Mouse (Mus musculus) stomach, postnatal 0 days (tissue): ENCODE measurements at regions not wholly inside any gene's neighbourhood (a gene's known extent, or its start where the extent isn't known, plus 50 kb on each side); places are given as distances from the start of the nearest gene placed in this dataset.

ENCODE experiments used
- ATAC-seq: fragments of 200-750 bp; cut with Nextera tagmentation; 2 replicates; pipeline ENCODE4 v1.8.0; 2017; ENCODE audit not compliant: low FRiP score, low TSS enrichment
- DNase-seq: peaks from one replicate; pipeline ENCODE4 v3.0.0-alpha.2; 2016; ENCODE audit warnings: low spot score
- H3K27ac ChIP-seq: fragments of 300-500 bp; sonication (generic); replicated peaks from 2 replicates; pipeline ENCODE4 v1.5.1; 2014; ENCODE audit warnings: mild to moderate bottlenecking, control low read depth
- H3K27me3 ChIP-seq: fragments of 300-500 bp; sonication (generic); 2 replicates; pipeline ENCODE4 v1.6.1; 2014; ENCODE audit warnings: low read length; ENCODE audit not compliant: control insufficient read depth, insufficient read depth
- H3K36me3 ChIP-seq: fragments of 300-500 bp; sonication (generic); 2 replicates; pipeline ENCODE4 v1.6.1; 2014; ENCODE audit warnings: low read length, mixed read lengths; ENCODE audit not compliant: control insufficient read depth, insufficient read depth
- H3K4me1 ChIP-seq: fragments of 300-500 bp; sonication (generic); replicated peaks from 2 replicates; pipeline ENCODE4 v1.6.1; 2014; ENCODE audit warnings: antibody characterized with exemption; ENCODE audit not compliant: control insufficient read depth, insufficient read depth
- H3K4me2 ChIP-seq: fragments of 300-500 bp; sonication (generic); replicated peaks from 2 replicates; pipeline ENCODE4 v1.6.1; 2014; ENCODE audit warnings: low read depth, mild to moderate bottlenecking, control low read depth, moderate library complexity
- H3K4me3 ChIP-seq: fragments of 300-500 bp; sonication (generic); 2 replicates; pipeline ENCODE4 v1.5.1; 2014; ENCODE audit warnings: low read depth, low read length, control low read depth
- H3K9ac ChIP-seq: fragments of 300-500 bp; sonication (generic); 2 replicates; pipeline ENCODE4 v1.6.1; 2014; ENCODE audit warnings: mild to moderate bottlenecking, low read length, control low read depth, mixed read lengths
- H3K9me3 ChIP-seq: fragments of 300-500 bp; sonication (generic); 2 replicates; pipeline ENCODE4 v1.6.1; 2016; ENCODE audit warnings: low read length; ENCODE audit not compliant: control insufficient read depth
- CTCF ChIP-seq: IDR thresholded peaks from 2 replicates; pipeline ENCODE4 v1.5.1; 2016; ENCODE audit warnings: antibody characterized with exemption, low read depth, mild to moderate bottlenecking, moderate library complexity
- EP300 ChIP-seq: optimal IDR thresholded peaks from 2 replicates; pipeline ENCODE3; 2016; ENCODE audit warnings: antibody characterized with exemption
- WGBS: fragments of 180-500 bp; shearing (Covaris S2); extraction: QIAGEN DNeasy Blood & Tissue Kit; methylation state at CpG from one replicate; pipeline ENCODE4 v1.1.7; 2014; 5-methylcytosine and 5-hydroxymethylcytosine counted together

GRCm38 (mm10) chr5:126155216-126155880, 623.8 kb downstream of the Tmem132b start:
- 58% methylated on average over 6 of the region's 6 CpGs for WGBS
- Histone ChIP-seq H3K9ac (no peak overlapping the region), H3K27ac (no peak overlapping the region), H3K27me3 (no peaks in the 10 kb centered on the region), H3K4me3 (no peak overlapping the region), H3K9me3 (no peaks in the 10 kb centered on the region), H3K4me1 (no peaks in the 10 kb centered on the region), H3K36me3 (no peaks in the 10 kb centered on the region), H3K4me2 (no peak overlapping the region)
- ATAC-seq: no peak
- DNase-seq: no peak
- TF ChIP-seq CTCF (no peak), EP300 (no peak)

GRCm38 (mm10) chr5:126186111-126186510, 654.5 kb downstream of the Tmem132b start:
- no peak overlapping the region for H3K27ac ChIP-seq
- no peak for DNase-seq
- H3K4me3 ChIP-seq: no peak overlapping the region
- H3K4me1 ChIP-seq: no peaks in the 10 kb centered on the region
- WGBS: 71% methylated on average over 5 of the region's 5 CpGs
- H3K4me2 ChIP-seq: no peak overlapping the region
- no peaks in the 10 kb centered on the region for H3K27me3 ChIP-seq
- ATAC-seq: no peak
- H3K36me3 ChIP-seq: no peaks in the 10 kb centered on the region
- TF ChIP-seq EP300 (no peak), CTCF (no peak)
- H3K9ac ChIP-seq: no peak overlapping the region
- H3K9me3 ChIP-seq: no peaks in the 10 kb centered on the region

DNA sequence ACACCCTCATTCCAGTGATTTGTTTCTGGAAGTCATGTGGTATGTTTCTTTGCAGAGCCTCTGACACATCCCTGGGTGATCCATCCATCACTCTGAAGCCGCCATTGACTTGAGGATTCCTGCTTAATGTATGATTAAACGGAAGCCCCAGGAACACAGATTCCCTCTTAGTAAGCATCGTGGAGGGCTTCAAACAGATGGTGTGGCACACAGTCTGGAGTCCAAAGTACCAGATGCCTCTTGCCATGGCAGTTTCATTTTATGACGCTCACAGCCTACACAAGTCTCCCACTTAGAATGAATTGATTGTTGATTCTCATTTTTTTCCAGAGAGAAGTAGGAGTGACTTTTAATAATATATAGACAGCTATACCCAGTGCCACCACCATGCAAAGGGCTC, 668.3 kb downstream of the Tmem132b start:
- Histone ChIP-seq H3K9me3 (no peaks in the 10 kb centered on the region), H3K27ac (no peak overlapping the region), H3K4me2 (no peak overlapping the region), H3K27me3 (no peaks in the 10 kb centered on the region), H3K9ac (no peak overlapping the region), H3K4me1 (no peaks in the 10 kb centered on the region), H3K4me3 (no peak overlapping the region), H3K36me3 (no peaks in the 10 kb centered on the region)
- ATAC-seq (no peak), DNase-seq (no peak)
- TF ChIP-seq CTCF: no peak
- TF ChIP-seq EP300: no peak
- WGBS: 40% methylated on average over 4 of the region's 4 CpGs

GRCm38 (mm10) chr5:126201535-126201934, 670.0 kb downstream of the Tmem132b start:
- no peak for DNase-seq
- no peaks in the 10 kb centered on the region for H3K27me3 ChIP-seq
- ATAC-seq: no peak
- H3K9me3 ChIP-seq: no peaks in the 10 kb centered on the region
- H3K27ac ChIP-seq: no peak overlapping the region
- no peaks in the 10 kb centered on the region for H3K36me3 ChIP-seq
- 19% methylated on average over 4 of the region's 4 CpGs for WGBS
- H3K4me1 ChIP-seq: no peaks in the 10 kb centered on the region
- H3K4me3 ChIP-seq: no peak overlapping the region
- H3K4me2 ChIP-seq: no peak overlapping the region
- no peak overlapping the region for H3K9ac ChIP-seq
- TF ChIP-seq EP300 (no peak), CTCF (peak; percentile 40)

GRCm38 (mm10) chr5:126201996-126202395, 670.4 kb downstream of the Tmem132b start:
- no peak overlapping the region for H3K9ac ChIP-seq
- ATAC-seq (no peak), DNase-seq (no peak)
- no peak overlapping the region for H3K4me3 ChIP-seq
- H3K9me3 ChIP-seq: no peaks in the 10 kb centered on the region
- H3K4me2 ChIP-seq: no peak overlapping the region
- no peaks in the 10 kb centered on the region for H3K27me3 ChIP-seq
- no peaks in the 10 kb centered on the region for H3K36me3 ChIP-seq
- no peak overlapping the region for H3K27ac ChIP-seq
- 18% methylated on average over 9 of the region's 9 CpGs for WGBS
- H3K4me1 ChIP-seq: no peaks in the 10 kb centered on the region
- no peak for TF ChIP-seq EP300
- TF ChIP-seq CTCF: no peak

DNA sequence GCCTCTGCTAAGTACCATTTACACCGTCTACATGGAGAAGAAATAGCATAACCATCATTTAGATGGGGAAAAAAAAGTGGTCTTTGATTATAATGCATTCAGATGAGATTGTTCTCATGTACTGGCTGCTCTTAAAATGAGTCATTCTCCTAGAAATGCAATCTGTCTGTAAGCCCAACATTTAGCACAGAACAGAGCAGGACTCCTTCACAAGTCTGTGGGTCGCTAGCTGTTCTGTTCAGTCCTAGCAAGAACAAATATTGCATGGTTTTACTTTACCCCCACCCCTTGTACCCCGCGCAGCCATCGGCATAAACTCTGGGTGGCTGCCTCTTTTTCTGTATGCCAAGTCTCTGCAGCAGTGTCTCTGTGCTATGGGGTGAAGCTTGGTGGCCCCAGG, 685.4 kb downstream of the Tmem132b start:
- Histone ChIP-seq H3K27ac (no peak overlapping the region), H3K36me3 (no peaks in the 10 kb centered on the region), H3K27me3 (no peaks in the 10 kb centered on the region), H3K4me1 (no peaks in the 10 kb centered on the region), H3K9ac (no peak overlapping the region), H3K4me2 (no peak overlapping the region), H3K4me3 (no peak overlapping the region), H3K9me3 (no peaks in the 10 kb centered on the region)
- 85% methylated on average over 5 of the region's 5 CpGs for WGBS
- DNase-seq (no peak), ATAC-seq (no peak)
- TF ChIP-seq CTCF (no peak), EP300 (no peak)
